Mouse (Mus musculus) heart, postnatal 0 days (tissue): ENCODE results near the gene Smad9. TPM values are rescaled to one million over a fixed set of nuclear protein-coding genes. Genes with fewer than 3 reads are reported as not detected.

Experiments used
- ATAC-seq: fragments of 200-750 bp; cut with Nextera tagmentation; 2 replicates; pipeline ENCODE4 v1.8.0; 2017; ENCODE audit warnings: low read depth, moderate number of reproducible peaks, moderate library complexity; ENCODE audit not compliant: insufficient read depth
- DNase-seq: peaks from one replicate; pipeline ENCODE4 v3.0.0-alpha.2; 2016; ENCODE audit warnings: low spot score
- H3K27ac ChIP-seq: fragments of 300-500 bp; sonication (generic); 2 replicates; pipeline ENCODE4 v1.5.1; 2014; ENCODE audit warnings: low read depth, mild to moderate bottlenecking
- H3K27me3 ChIP-seq: fragments of 300-500 bp; sonication (generic); 2 replicates; pipeline ENCODE4 v1.6.1; 2014; ENCODE audit warnings: low read length, mixed read lengths; ENCODE audit not compliant: control insufficient read depth, insufficient read depth
- H3K36me3 ChIP-seq: fragments of 300-500 bp; sonication (generic); replicated peaks from 2 replicates; pipeline ENCODE4 v1.6.1; 2014; ENCODE audit warnings: low read length, mixed read lengths; ENCODE audit not compliant: control insufficient read depth, insufficient read depth
- H3K4me1 ChIP-seq: fragments of 300-500 bp; sonication (generic); 2 replicates; pipeline ENCODE4 v1.6.1; 2014; ENCODE audit warnings: antibody characterized with exemption; ENCODE audit not compliant: control insufficient read depth, insufficient read depth
- H3K4me2 ChIP-seq: fragments of 300-500 bp; sonication (generic); 2 replicates; pipeline ENCODE4 v1.6.1; 2014; ENCODE audit warnings: low read depth, mild to moderate bottlenecking, low read length, moderate library complexity
- H3K4me3 ChIP-seq: fragments of 300-500 bp; sonication (generic); 2 replicates; pipeline ENCODE4 v1.5.1; 2014; ENCODE audit warnings: low read depth, low read length
- H3K9ac ChIP-seq: fragments of 300-500 bp; sonication (generic); replicated peaks from 2 replicates; pipeline ENCODE4 v1.6.1; 2014; ENCODE audit warnings: low read depth, low read length, mixed read lengths
- H3K9me3 ChIP-seq: fragments of 300-500 bp; sonication (generic); replicated peaks from 2 replicates; pipeline ENCODE4 v1.6.1; 2016; ENCODE audit warnings: low read length; ENCODE audit not compliant: control insufficient read depth
- CTCF ChIP-seq: IDR thresholded peaks from 2 replicates; pipeline ENCODE4 v1.5.1; 2016; ENCODE audit warnings: antibody characterized with exemption, control low read depth, low read depth
- EP300 ChIP-seq: IDR thresholded peaks from 2 replicates; pipeline ENCODE4 v1.6.1; 2016; ENCODE audit warnings: antibody characterized with exemption, low read depth
- WGBS: fragments of 180-500 bp; shearing (Covaris S2); extraction: QIAGEN DNeasy Blood & Tissue Kit; methylation state at CpG from one replicate; pipeline ENCODE4 v1.1.7; 2014; 5-methylcytosine and 5-hydroxymethylcytosine counted together
- polyA plus RNA-seq: library from polyadenylated mRNA; unstranded; fragments of >200 nt; fragmentation: Nextera tagmentation; extraction: Ambion mirVana; gene quantifications from 2 replicates; pipeline ENCODE4 v1.2.1, GENCODE M21; 2015
- total RNA-seq: library from RNA; depleted of rRNA; stranded (reverse); fragments of >200 nt; gene quantifications from 2 replicates; pipeline ENCODE4 v1.2.3, GENCODE M21; 2014; ENCODE audit warnings: low replicate concordance

Smad9 gene
- total and polyA plus RNA-seq, 2 experiments from 2014 or later, result 0.27 to 0.69 TPM

GRCm38 (mm10) chr3:54775989-54776631 is 20.7 kb downstream of the Smad9 start:
- Histone ChIP-seq H3K4me1 (no peaks in the 10 kb centered on the region), H3K9ac (no peak overlapping the region), H3K4me3 (no peak overlapping the region), H3K36me3 (no peaks in the 10 kb centered on the region), H3K9me3 (no peaks in the 10 kb centered on the region), H3K27ac (no peak overlapping the region), H3K27me3 (no peaks in the 10 kb centered on the region), H3K4me2 (no peak overlapping the region)
- ATAC-seq, result no peak
- TF ChIP-seq CTCF, result no peak
- TF ChIP-seq EP300, result no peak
- WGBS, result 59% methylated on average over 7 of the region's 7 CpGs
- DNase-seq, result no peak

GRCm38 (mm10) chr3:54790601-54791000 is 35.2 kb downstream of the Smad9 start:
- Histone ChIP-seq H3K27me3 (no peaks in the 10 kb centered on the region), H3K4me2 (no peak overlapping the region), H3K4me3 (no peak overlapping the region), H3K27ac (no peak overlapping the region), H3K9me3 (peaks cover 6% of the 10 kb centered on the region; the same call in 1 of the 2 replicates), H3K36me3 (0 out of 2 replicates have a peak, but pooled peaks cover 4% of the 10 kb centered on the region), H3K9ac (no peak overlapping the region), H3K4me1 (no peaks in the 10 kb centered on the region)
- 61% methylated on average over 2 of the region's 2 CpGs for WGBS
- DNase-seq (no peak), ATAC-seq (no peak)
- no peak for TF ChIP-seq CTCF
- TF ChIP-seq EP300, result no peak

GRCm38 (mm10) chr3:54791822-54792677 is 36.7 kb downstream of the Smad9 start:
- H3K27ac ChIP-seq, result no peak overlapping the region
- ATAC-seq (0 out of 2 replicates have a peak, but pooled peaks have one; percentile 31), DNase-seq (no peak)
- no peak overlapping the region for H3K9ac ChIP-seq
- no peak overlapping the region for H3K4me2 ChIP-seq
- peaks cover 6% of the 10 kb centered on the region; the same call in 1 of the 2 replicates for H3K9me3 ChIP-seq
- H3K4me1 ChIP-seq, result no peaks in the 10 kb centered on the region
- no peaks in the 10 kb centered on the region for H3K27me3 ChIP-seq
- H3K4me3 ChIP-seq, result no peak overlapping the region
- 0 out of 2 replicates have a peak, but pooled peaks cover 4% of the 10 kb centered on the region for H3K36me3 ChIP-seq
- WGBS, result 56% methylated on average over 10 of the region's 10 CpGs
- TF ChIP-seq EP300 (no peak), CTCF (no peak)

GRCm38 (mm10) chr3:54793762-54794161 is 38.4 kb downstream of the Smad9 start:
- Histone ChIP-seq H3K4me3 (no peak overlapping the region), H3K27me3 (no peaks in the 10 kb centered on the region), H3K4me1 (no peaks in the 10 kb centered on the region), H3K27ac (no peak overlapping the region), H3K36me3 (0 out of 2 replicates have a peak, but pooled peaks cover 4% of the 10 kb centered on the region), H3K9me3 (peaks cover 6% of the 10 kb centered on the region; the same call in 1 of the 2 replicates), H3K4me2 (no peak overlapping the region), H3K9ac (no peak overlapping the region)
- no peak for DNase-seq
- TF ChIP-seq EP300, result no peak
- TF ChIP-seq CTCF, result no peak
- ATAC-seq, result no peak
- 86% methylated on average over 6 of the region's 6 CpGs for WGBS

- ATAC-seq, result no peak
- Histone ChIP-seq H3K36me3 (0 out of 2 replicates have a peak, but pooled peaks cover 4% of the 10 kb centered on the region), H3K4me1 (no peaks in the 10 kb centered on the region), H3K9ac (no peak overlapping the region), H3K9me3 (peaks cover 6% of the 10 kb centered on the region; the same call in 1 of the 2 replicates), H3K4me2 (no peak overlapping the region), H3K27me3 (no peaks in the 10 kb centered on the region), H3K4me3 (no peak overlapping the region), H3K27ac (no peak overlapping the region)
- no peak for DNase-seq
- 93% methylated on average over 5 of the region's 5 CpGs for WGBS
- TF ChIP-seq CTCF, result no peak
- no peak for TF ChIP-seq EP300
These were observed 40.0 kb downstream of the Smad9 start for GRCm38 (mm10) chr3:54795379-54795778.
